Mouse (Mus musculus) heart, embryonic 15.5 days (tissue): ENCODE data around the gene Kbtbd4. TPM values are rescaled to one million over a fixed set of nuclear protein-coding genes. Genes with fewer than 3 reads are reported as not detected.
"Not testable (repeated sequence)": the region's sequence is repeated elsewhere in the genome, so short reads cannot be mapped to it uniquely, and the experiment has no call there.

Experiments
- ATAC-seq: fragments of 200-750 bp; cut with Nextera tagmentation; replicated peaks from 2 replicates; pipeline ENCODE4 v1.8.0; 2017; ENCODE audit warnings: low read depth, moderate TSS enrichment; ENCODE audit not compliant: insufficient number of reproducible peaks, insufficient read depth, low FRiP score
- H3K27ac ChIP-seq: fragments of 300-500 bp; sonication (generic); 2 replicates; pipeline ENCODE4 v1.5.1; 2015; ENCODE audit warnings: mild to moderate bottlenecking, inconsistent platforms
- H3K27me3 ChIP-seq: fragments of 300-500 bp; sonication (generic); 2 replicates; pipeline ENCODE4 v1.6.1; 2015; ENCODE audit warnings: inconsistent platforms
- H3K36me3 ChIP-seq: fragments of 300-500 bp; sonication (generic); 2 replicates; pipeline ENCODE4 v1.6.1; 2015; ENCODE audit warnings: mild to moderate bottlenecking, inconsistent platforms
- H3K4me1 ChIP-seq: fragments of 300-500 bp; sonication (generic); replicated peaks from 2 replicates; pipeline ENCODE4 v1.6.1; 2015; ENCODE audit warnings: inconsistent platforms
- H3K4me2 ChIP-seq: fragments of 300-500 bp; sonication (generic); 2 replicates; pipeline ENCODE4 v1.6.1; 2015; ENCODE audit warnings: inconsistent platforms, mild to moderate bottlenecking, moderate library complexity
- H3K4me3 ChIP-seq: fragments of 300-500 bp; sonication (generic); 2 replicates; pipeline ENCODE4 v1.5.1; 2015; ENCODE audit warnings: mild to moderate bottlenecking, inconsistent platforms
- H3K9ac ChIP-seq: fragments of 300-500 bp; sonication (generic); 2 replicates; pipeline ENCODE4 v1.6.1; 2015; ENCODE audit warnings: mild to moderate bottlenecking, inconsistent platforms
- H3K9me3 ChIP-seq: fragments of 300-500 bp; sonication (generic); replicated peaks from 2 replicates; pipeline ENCODE4 v1.6.1; 2016; ENCODE audit warnings: inconsistent platforms
- WGBS: fragments of 180-500 bp; shearing (Covaris S2); methylation state at CpG from one replicate; pipeline ENCODE4 v1.1.7; 2015; ENCODE audit warnings: mixed read lengths; 5-methylcytosine and 5-hydroxymethylcytosine counted together
- polyA plus RNA-seq: library from polyadenylated mRNA; unstranded; fragments of >200 nt; fragmentation: Nextera tagmentation; extraction: Ambion mirVana; gene quantifications from 2 replicates; pipeline ENCODE4 v1.2.1, GENCODE M21; 2015

Gene Kbtbd4
- polyA plus RNA-seq, 1 experiment from 2014 or later: 22.5 TPM

- 41% methylated on average over 6 of the region's 6 CpGs for WGBS
- Histone ChIP-seq H3K4me3 (no peak overlapping the region), H3K9me3 (no peaks in the 10 kb centered on the region), H3K36me3 (no peaks in the 10 kb centered on the region), H3K27me3 (peaks cover 5% of the 10 kb centered on the region), H3K4me2 (no peak overlapping the region), H3K27ac (no peak overlapping the region), H3K9ac (no peak overlapping the region), H3K4me1 (peaks cover 16% of the 10 kb centered on the region)
- ATAC-seq: no peak
Measured at GRCm38 (mm10) chr2:90880144-90880785, 24.3 kb upstream of the Kbtbd4 start.

GRCm38 (mm10) chr2:90881824-90882223 lies 22.7 kb upstream of the Kbtbd4 start:
- Histone ChIP-seq H3K27ac (no peak overlapping the region), H3K9ac (no peak overlapping the region), H3K36me3 (no peaks in the 10 kb centered on the region), H3K4me3 (no peak overlapping the region), H3K4me1 (peaks cover 31% of the 10 kb centered on the region), H3K9me3 (no peaks in the 10 kb centered on the region), H3K4me2 (no peak overlapping the region), H3K27me3 (peaks cover 19% of the 10 kb centered on the region)
- WGBS: 74% methylated on average over 2 of the region's 2 CpGs
- ATAC-seq: no peak

GRCm38 (mm10) chr2:90885218-90886041 lies 19.1 kb upstream of the Kbtbd4 start, which contains the start of gene C1qtnf4:
Gene C1qtnf4 (plus strand): TSS chr2:90885860.
- Histone ChIP-seq H3K9me3 (no peaks in the 10 kb centered on the region), H3K4me2 (peak within 1 kb of the TSS; percentile 98), H3K27me3 (peaks cover 46% of the 10 kb centered on the region), H3K27ac (no peak within 1 kb of the TSS), H3K4me3 (peak within 1 kb of the TSS; percentile 60), H3K36me3 (no peaks in the 10 kb centered on the region), H3K4me1 (peaks cover 31% of the 10 kb centered on the region), H3K9ac (peak within 1 kb of the TSS; percentile 70)
- peak; percentile 36; the same call in 1 of the 2 replicates for ATAC-seq
- WGBS: 2% methylated on average over 45 of the region's 45 CpGs

- Histone ChIP-seq H3K27me3 (peaks cover 46% of the 10 kb centered on the region), H3K36me3 (no peaks in the 10 kb centered on the region), H3K4me3 (peak overlapping the region; percentile 60; the same call in 1 of the 2 replicates), H3K9me3 (no peaks in the 10 kb centered on the region), H3K4me2 (peak overlapping the region; percentile 98), H3K9ac (peak overlapping the region; percentile 70; the same call in 1 of the 2 replicates), H3K4me1 (peaks cover 31% of the 10 kb centered on the region), H3K27ac (no peak overlapping the region)
- ATAC-seq: no peak
- WGBS: 50% methylated on average over 6 of the region's 6 CpGs
Measured at GRCm38 (mm10) chr2:90886436-90886835, 18.1 kb upstream of the Kbtbd4 start.

- H3K9ac ChIP-seq: no peak overlapping the region
- no peak for ATAC-seq
- no peaks in the 10 kb centered on the region for H3K9me3 ChIP-seq
- H3K4me2 ChIP-seq: no peak overlapping the region
- H3K27ac ChIP-seq: no peak overlapping the region
- H3K4me1 ChIP-seq: peaks cover 31% of the 10 kb centered on the region
- H3K27me3 ChIP-seq: peaks cover 46% of the 10 kb centered on the region
- no peaks in the 10 kb centered on the region for H3K36me3 ChIP-seq
- 43% methylated on average over 5 of the region's 5 CpGs for WGBS
- H3K4me3 ChIP-seq: no peak overlapping the region
Measured at GRCm38 (mm10) chr2:90887627-90888026, 16.9 kb upstream of the Kbtbd4 start.

GRCm38 (mm10) chr2:90889550-90890548 lies 14.7 kb upstream of the Kbtbd4 start:
- Histone ChIP-seq H3K27me3 (peaks cover 40% of the 10 kb centered on the region), H3K27ac (peak overlapping the region; percentile 45), H3K4me2 (peak overlapping the region; percentile 91), H3K4me3 (peak overlapping the region; percentile 60), H3K9me3 (no peaks in the 10 kb centered on the region), H3K9ac (peak overlapping the region; percentile 54), H3K36me3 (peaks cover 6% of the 10 kb centered on the region), H3K4me1 (peaks cover 35% of the 10 kb centered on the region)
- ATAC-seq: peak; percentile 67
- WGBS: 4% methylated on average over 122 of the region's 133 CpGs

- H3K36me3 ChIP-seq: peaks cover 46% of the 10 kb centered on the region
- no peak overlapping the region; the same call in 1 of the 2 replicates for H3K27ac ChIP-seq
- no peak overlapping the region for H3K4me3 ChIP-seq
- peaks cover 16% of the 10 kb centered on the region for H3K4me1 ChIP-seq
- no peak overlapping the region for H3K4me2 ChIP-seq
- no peak overlapping the region for H3K9ac ChIP-seq
- no peak for ATAC-seq
- H3K27me3 ChIP-seq: peaks cover 9% of the 10 kb centered on the region
- 62% methylated on average over 6 of the region's 6 CpGs for WGBS
- no peaks in the 10 kb centered on the region for H3K9me3 ChIP-seq
Measured at GRCm38 (mm10) chr2:90893673-90894298, 10.8 kb upstream of the Kbtbd4 start.

- not testable (repeated sequence) for H3K27me3 ChIP-seq, H3K27ac ChIP-seq, H3K9me3 ChIP-seq, H3K4me2 ChIP-seq, H3K4me3 ChIP-seq, H3K9ac ChIP-seq, ATAC-seq
- Histone ChIP-seq H3K36me3 (peaks cover 51% of the 10 kb centered on the region), H3K4me1 (peaks cover 13% of the 10 kb centered on the region)
- WGBS: 85% methylated on average over 3 of the region's 3 CpGs
Measured at GRCm38 (mm10) chr2:90894299-90894677, 10.3 kb upstream of the Kbtbd4 start.

- Histone ChIP-seq H3K27me3 (no peaks in the 10 kb centered on the region), H3K9ac (peak overlapping the region; percentile 85), H3K4me2 (peak overlapping the region; percentile 73), H3K36me3 (peaks cover 44% of the 10 kb centered on the region), H3K27ac (peak overlapping the region; percentile 93), H3K9me3 (no peaks in the 10 kb centered on the region), H3K4me1 (peaks cover 26% of the 10 kb centered on the region), H3K4me3 (peak overlapping the region; percentile 83)
- WGBS: 74% methylated on average over 2 of the region's 2 CpGs
- no peak for ATAC-seq
Measured at GRCm38 (mm10) chr2:90903398-90903797, 1.1 kb upstream of the Kbtbd4 start.

GRCm38 (mm10) chr2:90904856-90905224 lies 300 bp downstream of the Kbtbd4 start:
- peak overlapping the region; percentile 85 for H3K9ac ChIP-seq
- no peaks in the 10 kb centered on the region for H3K9me3 ChIP-seq
- H3K4me1 ChIP-seq: peaks cover 35% of the 10 kb centered on the region
- H3K27ac ChIP-seq: peak overlapping the region; percentile 93
- H3K36me3 ChIP-seq: peaks cover 45% of the 10 kb centered on the region
- peak overlapping the region; percentile 83 for H3K4me3 ChIP-seq
- ATAC-seq: peak; percentile 15; the same call in 1 of the 2 replicates
- H3K27me3 ChIP-seq: no peaks in the 10 kb centered on the region
- H3K4me2 ChIP-seq: peak overlapping the region; percentile 73
- WGBS: 0% methylated on average over 21 of the region's 21 CpGs
